Mouse (Mus musculus): Measurements from ENCODE around the gene Dnmt1.
A peak's percentile ranks its signal among the peaks of the same experiment; 100 is the strongest.

Dnmt1 gene

GRCm38 (mm10) chr9:20879097-20879792, 80.4 kb downstream of the Dnmt1 start, which contains the start of gene Angptl6:
TSS of gene Angptl6 (minus strand) at chr9:20879727.
- DNase-seq (ENCODE audit: low spot score): no peak

GRCm38 (mm10) chr9:20878710-20879065, 81.0 kb downstream of the Dnmt1 start:
- DNase-seq (ENCODE audit: low spot score): no peak

GRCm38 (mm10) chr9:20878041-20878709, 81.5 kb downstream of the Dnmt1 start:
- DNase-seq (ENCODE audit: low spot score): peak; percentile 99

- no peak for DNase-seq (ENCODE audit: low spot score)
These were observed 82.3 kb downstream of the Dnmt1 start for GRCm38 (mm10) chr9:20877118-20878040.

GRCm38 (mm10) chr9:20876318-20877117, 83.2 kb downstream of the Dnmt1 start:
- DNase-seq (ENCODE audit: low spot score): no peak

GRCm38 (mm10) chr9:20875021-20875790, 84.5 kb downstream of the Dnmt1 start:
- no peak for DNase-seq (ENCODE audit: low spot score)

- no peak for DNase-seq (ENCODE audit: low spot score)
These were observed 86.2 kb downstream of the Dnmt1 start for GRCm38 (mm10) chr9:20873521-20873920.

- DNase-seq (ENCODE audit: low spot score): no peak
These were observed 86.7 kb downstream of the Dnmt1 start for GRCm38 (mm10) chr9:20872991-20873390.

GRCm38 (mm10) chr9:20870211-20871173, 89.2 kb downstream of the Dnmt1 start:
- DNase-seq (ENCODE audit: low spot score): no peak

GRCm38 (mm10) chr9:20869246-20869645, 90.4 kb downstream of the Dnmt1 start:
- DNase-seq (ENCODE audit: low spot score): no peak

GRCm38 (mm10) chr9:20868448-20869001, 91.2 kb downstream of the Dnmt1 start, which contains the start of gene A230050P20Rik:
TSS of gene A230050P20Rik (plus strand) at chr9:20868642.
- no peak for DNase-seq (ENCODE audit: low spot score)

GRCm38 (mm10) chr9:20866879-20867278, 92.8 kb downstream of the Dnmt1 start:
- DNase-seq (ENCODE audit: low spot score): no peak

- DNase-seq (ENCODE audit: low spot score): no peak
These were observed 97.5 kb downstream of the Dnmt1 start for GRCm38 (mm10) chr9:20862225-20862624.

GRCm38 (mm10) chr9:20861821-20862220, 97.9 kb downstream of the Dnmt1 start:
- DNase-seq (ENCODE audit: low spot score): no peak

- DNase-seq (ENCODE audit: low spot score): no peak
These were observed 99.8 kb downstream of the Dnmt1 start for GRCm38 (mm10) chr9:20859926-20860325.
